In genomic region chr17:50127045-50127813, GRCm38 (mm10) we compare ENCODE assay signal across 23 mouse cellular contexts.
DNase-seq lines count a peak whose midpoint lies in the region; ATAC-seq and TF ChIP-seq lines count a peak whose summit lies in the region.
"Had no signal": no experiment of that assay in that cellular context is flagged by ENCODE, and none has a peak within 500 bp of the region (broad histone marks: within the 10 kb centered on the region; RNA-seq: fewer than 3 reads in every experiment).

No protein-coding gene starts in this region.

- H3K4me3 ChIP-seq in kidney, adult 2 months (ENCODE audit: insufficient read depth, low read depth, low read length): no peak overlapping the region
- no peak overlapping the region for H3K4me3 ChIP-seq in kidney, embryonic 14.5 days (ENCODE audit: low read length)
- H3K4me3 ChIP-seq in neural tube, embryonic 13.5 days: no peak overlapping the region
- H3K4me3 ChIP-seq: embryonic facial prominence, embryonic 13.5 days; heart, embryonic 13.5 days; left cerebral cortex, adult 2 months; liver, embryonic 13.5 days; myocyte had no signal

- DNase-seq in gastrocnemius, postnatal 14 days: peak; percentile 21
- DNase-seq in gastrocnemius, postnatal 10 days: no peak
- peak; percentile 64 for DNase-seq in kidney, adult 2 months
- DNase-seq in neural tube, embryonic 10.5 days (ENCODE audit: extremely low spot score, low spot score): no peak
- peak; percentile 36 for DNase-seq in skeletal muscle tissue, adult 2 months (ENCODE audit: low read depth, low spot score)
- no peak for DNase-seq in testis, postnatal 10 days (ENCODE audit: low spot score)
- DNase-seq: adrenal gland, adult 2 months; cerebellum, adult 18-20 months; cerebellum, postnatal 25 days; liver, embryonic 13.5 days; lung, adult 2 months; midbrain, embryonic 14.5 days had no signal

- TF ChIP-seq CTCF in kidney, adult 2 months (conservative IDR thresholded peaks at IDR 0.05; ENCODE audit: insufficient read depth, insufficient read length, low read depth, low read length): no peak

- intact Hi-C loops in gastrocnemius, postnatal 14 days (cut with DNase I; ENCODE audit: low total_unique reads): no loop called here

- ATAC-seq in kidney, embryonic 14.5 days (ENCODE audit: low FRiP score, low TSS enrichment): no peak
- ATAC-seq in neural tube, embryonic 13.5 days (ENCODE audit: low read depth): 0 out of 2 replicates have a peak, but pooled peaks have one; percentile 51
- ATAC-seq: forebrain, embryonic 16.5 days; hindbrain, embryonic 16.5 days; intestine, embryonic 16.5 days had no signal

- no peaks in the 10 kb centered on the region for H3K36me3 ChIP-seq in kidney, adult 2 months (ENCODE audit: control insufficient read depth, insufficient read depth, low read length)
- no peaks in the 10 kb centered on the region for H3K36me3 ChIP-seq in kidney, embryonic 14.5 days (ENCODE audit: control insufficient read depth, insufficient read depth, low read length)
- H3K36me3 ChIP-seq in neural tube, embryonic 13.5 days: no peaks in the 10 kb centered on the region
- H3K36me3 ChIP-seq: embryonic facial prominence, embryonic 13.5 days; G1E; heart, embryonic 13.5 days; liver, embryonic 13.5 days had no signal

- no peak overlapping the region for H3K9ac ChIP-seq in kidney, embryonic 14.5 days (ENCODE audit: low read depth, low read length)
- H3K9ac ChIP-seq in neural tube, embryonic 13.5 days: no peak overlapping the region
- H3K9ac ChIP-seq: embryonic facial prominence, embryonic 13.5 days; heart, embryonic 13.5 days; liver, embryonic 13.5 days had no signal

- H3K4me1 ChIP-seq in kidney, adult 2 months (ENCODE audit: control insufficient read depth, insufficient read depth, low read length): peaks cover 10% of the 10 kb centered on the region; the same call in 1 of the 2 replicates
- no peaks in the 10 kb centered on the region for H3K4me1 ChIP-seq in kidney, embryonic 14.5 days (ENCODE audit: control insufficient read depth, insufficient read depth, low read length)
- peaks cover 27% of the 10 kb centered on the region for H3K4me1 ChIP-seq in neural tube, embryonic 13.5 days (replicated peaks)

- TF ChIP-seq POLR2A in kidney, adult 2 months (IDR thresholded peaks at IDR 0.05; ENCODE audit: low read depth, low read length): no peak

- no peaks in the 10 kb centered on the region for H3K27me3 ChIP-seq in kidney, adult 2 months (replicated peaks; ENCODE audit: control insufficient read depth, insufficient read depth, low read length)
- H3K27me3 ChIP-seq in kidney, embryonic 14.5 days (ENCODE audit: control insufficient read depth, insufficient read depth, low read length): no peaks in the 10 kb centered on the region
- no peaks in the 10 kb centered on the region for H3K27me3 ChIP-seq in neural tube, embryonic 13.5 days
- H3K27me3 ChIP-seq: embryonic facial prominence, embryonic 13.5 days; heart, embryonic 13.5 days; liver, embryonic 13.5 days had no signal

- peak overlapping the region; percentile 92 for H3K27ac ChIP-seq in kidney, adult 2 months (ENCODE audit: insufficient read depth, low read depth, low read length)
- H3K27ac ChIP-seq in kidney, embryonic 14.5 days (ENCODE audit: low read depth, low read length): no peak overlapping the region
- 0 out of 2 replicates have a peak overlapping the region, but pooled peaks have one; percentile 6 for H3K27ac ChIP-seq in neural tube, embryonic 13.5 days (replicated peaks)
- H3K27ac ChIP-seq: embryonic facial prominence, embryonic 13.5 days; heart, embryonic 13.5 days; left cerebral cortex, adult 2 months; liver, embryonic 13.5 days; stomach, postnatal 0 days had no signal

- no peaks in the 10 kb centered on the region for H3K9me3 ChIP-seq in kidney, embryonic 14.5 days (ENCODE audit: control insufficient read depth, low read length)
- H3K9me3 ChIP-seq in neural tube, embryonic 13.5 days: no peaks in the 10 kb centered on the region
- H3K9me3 ChIP-seq: embryonic facial prominence, embryonic 13.5 days; heart, embryonic 13.5 days; liver, embryonic 13.5 days had no signal

- WGBS in kidney, adult 2 months: 68% methylated on average over 9 of the region's 9 CpGs
- WGBS in kidney, embryonic 14.5 days: 71% methylated on average over 9 of the region's 9 CpGs
- 72% methylated on average over 9 of the region's 9 CpGs for WGBS in neural tube, embryonic 13.5 days

- no peak overlapping the region for H3K4me2 ChIP-seq in kidney, embryonic 14.5 days (replicated peaks; ENCODE audit: low read depth, low read length)
- H3K4me2 ChIP-seq in neural tube, embryonic 13.5 days: no peak overlapping the region
- H3K4me2 ChIP-seq: embryonic facial prominence, embryonic 13.5 days; heart, embryonic 13.5 days; liver, embryonic 13.5 days had no signal

Comparison
In these comparisons a context has a peak if more than half of its experiments do, and no peak if none do; other contexts are left out.
1. DNase-seq: peak in gastrocnemius, postnatal 14 days (single experiment), kidney, adult 2 months (single experiment) and skeletal muscle tissue, adult 2 months (single experiment); none in gastrocnemius, postnatal 10 days (single experiment), neural tube, embryonic 10.5 days (single experiment) and testis, postnatal 10 days (single experiment).